Mouse (Mus musculus): Measurements from ENCODE around the gene Hyal2. TPM values are rescaled to one million over a fixed set of nuclear protein-coding genes. Genes with fewer than 3 reads are reported as not detected.

Gene Hyal2
- total and polyA plus RNA-seq, 2 experiments from 2014 or later, result 58.6 to 97.3 TPM

- H3K4me1 ChIP-seq (ENCODE audit: control insufficient read depth, insufficient read depth), result peaks cover 17% of the 10 kb centered on the region
Observed at GRCm38 (mm10) chr9:107575579-107576356, 8.0 kb downstream of the Hyal2 start.

DNA sequence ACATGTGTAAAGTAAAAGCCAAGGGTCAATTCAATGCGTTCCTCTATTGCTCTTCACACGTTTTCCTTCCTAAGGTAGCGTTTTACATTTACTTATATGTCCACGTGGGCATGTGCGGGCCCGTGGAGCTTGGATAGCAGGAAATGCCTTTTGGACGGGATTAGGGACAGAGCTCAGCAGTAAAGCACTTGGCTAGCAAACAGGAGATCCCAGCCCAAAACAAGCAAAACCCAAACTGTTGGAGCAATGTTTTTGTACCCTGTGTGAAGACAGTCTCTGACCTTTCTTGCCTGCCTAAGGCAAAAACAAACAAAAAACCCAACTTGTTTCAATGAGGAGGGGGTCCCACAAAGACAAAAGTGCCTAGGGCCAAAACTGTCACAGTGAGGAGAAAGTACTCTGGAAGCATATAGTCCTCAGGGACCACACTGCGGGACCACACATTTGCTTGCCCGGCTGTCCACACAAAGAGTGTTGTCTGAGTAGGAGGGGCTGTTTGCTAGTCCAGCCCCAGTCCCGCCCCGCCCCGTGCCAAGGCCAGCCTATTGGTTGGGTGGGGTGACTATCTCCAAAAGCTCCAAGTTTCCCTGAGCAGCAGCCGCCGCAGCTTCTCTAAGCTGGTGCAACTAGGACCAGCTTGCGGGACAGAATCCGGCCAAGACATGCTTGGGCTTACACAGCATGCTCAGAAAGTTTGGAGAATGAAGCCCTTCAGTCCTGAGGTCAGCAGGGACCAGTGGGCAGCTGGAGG is 8.8 kb downstream of the Hyal2 start, which contains the start of gene Hyal1:
Hyal1 (plus strand) TSS at position 571 of the 751 bp plus-strand sequence.
- Histone ChIP-seq H3K4me1 (ENCODE audit: control insufficient read depth, insufficient read depth) (peaks cover 16% of the 10 kb centered on the region), H3K4me2 (ENCODE audit: low read depth, low read length) (peak within 1 kb of the TSS; percentile 62), H3K27ac (ENCODE audit: low read depth) (peak within 1 kb of the TSS; percentile 71), H3K4me3 (ENCODE audit: low read depth, low read length) (peak within 1 kb of the TSS; percentile 36), H3K27me3 (ENCODE audit: control insufficient read depth, insufficient read depth, low read length) (no peaks in the 10 kb centered on the region), H3K9ac (replicated peaks; ENCODE audit: low read depth, low read length) (peak within 1 kb of the TSS; percentile 43; the same call in 1 of the 2 replicates), H3K36me3 (replicated peaks; ENCODE audit: control insufficient read depth, insufficient read depth, low read length) (peaks cover 24% of the 10 kb centered on the region), H3K9me3 (replicated peaks; ENCODE audit: control insufficient read depth, low read length) (no peaks in the 10 kb centered on the region)
- 26% methylated on average over 16 of the region's 16 CpGs for WGBS
- DNase-seq (ENCODE audit: low spot score) (peak; percentile 91), ATAC-seq (ENCODE audit: insufficient read depth, low read depth) (peak; percentile 70)
- TF ChIP-seq EP300 (IDR thresholded peaks at IDR 0.05; ENCODE audit: low read depth), result no peak

More at GRCm38 (mm10) chr9:107575579-107576356, 8.0 kb downstream of the Hyal2 start:
- Histone ChIP-seq H3K27ac (ENCODE audit: low read depth) (peak overlapping the region; percentile 71), H3K36me3 (replicated peaks; ENCODE audit: control insufficient read depth, insufficient read depth, low read length) (peaks cover 27% of the 10 kb centered on the region), H3K4me3 (ENCODE audit: low read depth, low read length) (no peak overlapping the region), H3K9me3 (replicated peaks; ENCODE audit: control insufficient read depth, low read length) (no peaks in the 10 kb centered on the region), H3K9ac (replicated peaks; ENCODE audit: low read depth, low read length) (no peak overlapping the region), H3K27me3 (ENCODE audit: control insufficient read depth, insufficient read depth, low read length) (no peaks in the 10 kb centered on the region), H3K4me2 (ENCODE audit: low read depth, low read length) (no peak overlapping the region)
- TF ChIP-seq CTCF (IDR thresholded peaks at IDR 0.05; ENCODE audit: low read depth) (no peak), EP300 (IDR thresholded peaks at IDR 0.05; ENCODE audit: low read depth) (no peak)
- no peak for ATAC-seq (ENCODE audit: insufficient read depth, low read depth)
- 73% methylated on average over 14 of the region's 14 CpGs for WGBS
- DNase-seq (ENCODE audit: low spot score), result no peak

- H3K36me3 ChIP-seq (replicated peaks; ENCODE audit: control insufficient read depth, insufficient read depth, low read length), result peaks cover 14% of the 10 kb centered on the region
Observed at GRCm38 (mm10) chr9:107577871-107578270, 10.1 kb downstream of the Hyal2 start.

DNA sequence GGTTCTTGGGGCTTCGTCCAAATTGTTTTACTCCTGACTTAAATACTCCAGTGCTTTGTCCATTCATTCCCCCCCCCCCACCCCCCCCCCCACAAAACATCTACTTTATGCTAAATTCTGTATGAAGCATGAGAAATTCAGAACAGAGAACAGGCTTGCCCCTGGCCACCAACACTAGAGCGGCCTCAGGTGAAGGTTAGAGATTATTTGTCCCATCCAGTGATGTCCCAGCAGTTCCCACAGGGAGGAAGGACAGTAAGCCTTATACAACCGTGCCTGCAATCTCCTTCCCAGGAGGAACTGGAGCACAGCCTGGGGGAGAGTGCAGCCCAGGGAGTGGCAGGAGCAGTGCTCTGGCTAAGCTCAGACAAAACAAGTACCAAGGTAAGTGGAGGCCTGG is 10.8 kb downstream of the Hyal2 start, which contains the start of gene Naa80:
Naa80 (plus strand) TSS at position 301 of the 400 bp plus-strand sequence.
- H3K9me3 ChIP-seq (replicated peaks; ENCODE audit: control insufficient read depth, low read length), result no peaks in the 10 kb centered on the region
- no peaks in the 10 kb centered on the region for H3K27me3 ChIP-seq (ENCODE audit: control insufficient read depth, insufficient read depth, low read length)
- peak within 1 kb of the TSS; percentile 62; the same call in 1 of the 2 replicates for H3K4me2 ChIP-seq (ENCODE audit: low read depth, low read length)
- peaks cover 21% of the 10 kb centered on the region for H3K4me1 ChIP-seq (ENCODE audit: control insufficient read depth, insufficient read depth)
- DNase-seq (ENCODE audit: low spot score) (no peak), ATAC-seq (ENCODE audit: insufficient read depth, low read depth) (no peak)
- TF ChIP-seq CTCF (IDR thresholded peaks at IDR 0.05; ENCODE audit: low read depth) (no peak), EP300 (IDR thresholded peaks at IDR 0.05; ENCODE audit: low read depth) (no peak)
- no peak within 1 kb of the TSS for H3K4me3 ChIP-seq (ENCODE audit: low read depth, low read length)
- 81% methylated on average over 3 of the region's 3 CpGs for WGBS
- no peak within 1 kb of the TSS for H3K9ac ChIP-seq (replicated peaks; ENCODE audit: low read depth, low read length)
- peak within 1 kb of the TSS; percentile 94; the same call in 1 of the 2 replicates for H3K27ac ChIP-seq (ENCODE audit: low read depth)
- H3K36me3 ChIP-seq (replicated peaks; ENCODE audit: control insufficient read depth, insufficient read depth, low read length), result peaks cover 17% of the 10 kb centered on the region

More at GRCm38 (mm10) chr9:107577871-107578270, 10.1 kb downstream of the Hyal2 start:
- no peak for DNase-seq (ENCODE audit: low spot score)
- Histone ChIP-seq H3K27me3 (ENCODE audit: control insufficient read depth, insufficient read depth, low read length) (no peaks in the 10 kb centered on the region), H3K4me1 (ENCODE audit: control insufficient read depth, insufficient read depth) (peaks cover 21% of the 10 kb centered on the region), H3K4me2 (ENCODE audit: low read depth, low read length) (peak overlapping the region; percentile 62; the same call in 1 of the 2 replicates), H3K27ac (ENCODE audit: low read depth) (no peak overlapping the region), H3K9me3 (replicated peaks; ENCODE audit: control insufficient read depth, low read length) (no peaks in the 10 kb centered on the region), H3K4me3 (ENCODE audit: low read depth, low read length) (no peak overlapping the region), H3K9ac (replicated peaks; ENCODE audit: low read depth, low read length) (no peak overlapping the region)
- TF ChIP-seq CTCF (IDR thresholded peaks at IDR 0.05; ENCODE audit: low read depth) (no peak), EP300 (IDR thresholded peaks at IDR 0.05; ENCODE audit: low read depth) (no peak)
- 91% methylated on average over 10 of the region's 10 CpGs for WGBS
- ATAC-seq (ENCODE audit: insufficient read depth, low read depth), result no peak

- Histone ChIP-seq H3K4me2 (ENCODE audit: low read depth, low read length) (no peak overlapping the region), H3K27ac (ENCODE audit: low read depth) (peak overlapping the region; percentile 94; the same call in 1 of the 2 replicates)
- 93% methylated on average over 14 of the region's 14 CpGs for WGBS
Observed at GRCm38 (mm10) chr9:107579023-107579900, 11.5 kb downstream of the Hyal2 start.

More at GRCm38 (mm10) chr9:107579023-107579900, 11.5 kb downstream of the Hyal2 start:
- no peak for TF ChIP-seq CTCF (IDR thresholded peaks at IDR 0.05; ENCODE audit: low read depth)
- no peak for TF ChIP-seq EP300 (IDR thresholded peaks at IDR 0.05; ENCODE audit: low read depth)
- peaks cover 21% of the 10 kb centered on the region for H3K4me1 ChIP-seq (ENCODE audit: control insufficient read depth, insufficient read depth)
- H3K36me3 ChIP-seq (replicated peaks; ENCODE audit: control insufficient read depth, insufficient read depth, low read length), result peaks cover 20% of the 10 kb centered on the region
- DNase-seq (ENCODE audit: low spot score) (no peak), ATAC-seq (ENCODE audit: insufficient read depth, low read depth) (no peak)
- H3K27me3 ChIP-seq (ENCODE audit: control insufficient read depth, insufficient read depth, low read length), result no peaks in the 10 kb centered on the region
- no peaks in the 10 kb centered on the region for H3K9me3 ChIP-seq (replicated peaks; ENCODE audit: control insufficient read depth, low read length)
- H3K9ac ChIP-seq (replicated peaks; ENCODE audit: low read depth, low read length), result no peak overlapping the region
- H3K4me3 ChIP-seq (ENCODE audit: low read depth, low read length), result no peak overlapping the region
